13 mouse cellular contexts compared by ENCODE assay signal in genomic region chr4:83917009-83917408, GRCm38 (mm10).
"Had no signal": no experiment of that assay in that cellular context is flagged by ENCODE, and none has a peak within 500 bp of the region (broad histone marks: within the 10 kb centered on the region; RNA-seq: fewer than 3 reads in every experiment).

No protein-coding gene starts in this region.

- ATAC-seq: liver, embryonic 12.5 days; midbrain, embryonic 16.5 days had no signal

- H3K27me3 ChIP-seq: kidney, embryonic 15.5 days; liver, embryonic 12.5 days; lung, embryonic 15.5 days; neural tube, embryonic 13.5 days; stomach, embryonic 15.5 days had no signal

- DNase-seq: kidney, adult 2 months; kidney, postnatal 14 days; retina, postnatal 1 day; right cerebral cortex, postnatal 4 days; spleen, adult 18-20 months; thymus, adult 2 months; thymus, postnatal 25 days had no signal
